Mouse (Mus musculus) spleen, embryonic (tissue): ENCODE measurements around the gene Dpp4.

Source experiments
- CTCF ChIA-PET: fragments of 350-600 bp; sonication (Branson Sonifier 250); formaldehyde crosslinking; loops from one replicate; lab custom pipeline; 2022; lab: Charles Lee

The Dpp4 gene

DNA sequence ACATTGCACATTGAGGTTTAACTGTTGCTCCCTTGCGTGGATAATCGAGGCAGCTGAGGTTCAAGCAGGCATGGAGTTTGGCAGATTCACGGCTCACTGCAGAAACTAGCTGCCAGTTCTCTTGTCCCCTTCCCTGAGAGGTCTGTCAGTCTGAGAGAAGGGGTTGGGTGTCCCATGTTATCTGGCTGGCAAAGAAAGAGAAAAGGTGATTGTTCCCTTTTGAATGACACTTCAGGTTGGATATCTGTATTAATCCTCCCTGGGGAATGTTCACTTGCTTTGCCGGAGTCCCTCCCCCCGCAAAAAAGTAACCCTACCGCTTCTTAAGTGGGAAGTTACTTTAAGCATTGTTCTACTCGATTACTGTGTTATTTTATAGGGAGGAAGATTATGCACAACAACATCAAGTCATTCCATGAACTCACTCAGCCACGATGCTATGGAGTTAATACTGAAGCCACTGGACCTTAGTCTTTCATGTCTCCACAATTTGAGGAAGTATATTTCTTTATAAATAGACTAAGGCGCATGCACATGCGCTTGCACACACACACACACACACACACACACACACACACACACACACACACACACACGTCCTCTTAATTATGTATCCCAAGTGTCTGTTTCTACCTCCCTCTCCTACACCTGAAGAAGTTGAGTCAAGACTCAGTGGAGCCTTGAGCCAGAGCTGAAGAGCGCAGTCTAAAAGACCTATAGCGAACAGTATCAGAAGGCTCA, at the start of gene Dpp4:
TSS of gene Dpp4 (minus strand) at position 151 of the 741 bp plus-strand sequence.
- CTCF ChIA-PET = no interaction called here

DNA sequence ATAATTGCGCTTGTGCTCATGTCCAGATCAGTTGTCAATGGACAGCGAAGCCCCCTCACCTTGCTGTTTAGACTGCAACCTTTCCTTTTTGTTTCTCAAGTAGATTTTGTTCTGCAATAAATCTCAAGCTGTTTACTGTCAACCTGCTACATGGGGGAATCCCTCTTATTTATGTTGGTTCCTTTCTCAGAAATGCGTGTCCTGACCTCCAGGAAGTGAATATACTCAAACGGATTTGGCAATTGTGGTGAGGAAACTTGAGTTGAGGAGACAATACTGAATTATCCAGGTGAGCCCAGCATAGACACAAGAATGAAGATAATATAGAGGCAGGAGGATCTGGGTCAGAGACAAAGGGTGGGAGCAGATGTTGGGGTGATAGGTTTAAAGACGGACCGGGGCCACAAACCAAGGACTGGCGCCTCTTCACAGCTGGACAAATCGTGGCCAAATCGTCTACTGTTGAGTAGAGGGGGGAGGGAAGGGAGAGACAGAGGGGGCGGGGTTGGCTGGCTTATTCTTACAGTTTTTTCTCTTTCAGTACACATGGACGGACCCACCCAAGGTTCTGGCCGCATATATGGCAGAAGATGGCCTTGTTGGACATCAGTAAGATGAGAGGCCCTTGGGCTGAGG, 48.9 kb upstream of the Dpp4 start:
- CTCF ChIA-PET = interaction anchor here (0.6 kb wide), 1 partner anchor 657 kb away, joined by 3 read pairs; no protein-coding TSS in a partner anchor

DNA sequence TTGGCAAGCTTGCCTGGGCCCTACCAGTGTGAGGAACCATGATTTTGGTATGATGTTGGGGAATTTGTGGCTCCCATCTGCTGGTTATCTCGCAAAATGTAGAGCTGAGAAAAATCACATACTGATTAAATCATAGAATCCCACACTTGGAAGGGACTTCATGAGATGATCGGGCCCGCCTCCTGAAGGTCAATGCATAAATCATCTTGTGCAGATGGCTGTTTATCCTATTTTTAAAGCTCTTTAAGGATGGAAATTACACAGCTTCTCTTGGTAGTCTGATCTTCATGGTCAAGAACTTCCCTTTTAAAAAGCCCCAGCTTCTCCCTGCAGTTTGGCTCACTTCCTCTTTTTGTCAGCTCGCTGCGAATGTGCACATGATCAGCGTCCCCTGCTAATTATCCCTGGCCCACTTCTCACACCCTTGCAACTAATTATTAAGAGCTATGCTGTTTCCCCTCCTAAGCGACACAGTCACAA, 48.2 kb upstream of the Dpp4 start:
- CTCF ChIA-PET = interaction anchor here (0.6 kb wide), 1 partner anchor 91 kb away, joined by 7 read pairs; no protein-coding TSS in a partner anchor

DNA sequence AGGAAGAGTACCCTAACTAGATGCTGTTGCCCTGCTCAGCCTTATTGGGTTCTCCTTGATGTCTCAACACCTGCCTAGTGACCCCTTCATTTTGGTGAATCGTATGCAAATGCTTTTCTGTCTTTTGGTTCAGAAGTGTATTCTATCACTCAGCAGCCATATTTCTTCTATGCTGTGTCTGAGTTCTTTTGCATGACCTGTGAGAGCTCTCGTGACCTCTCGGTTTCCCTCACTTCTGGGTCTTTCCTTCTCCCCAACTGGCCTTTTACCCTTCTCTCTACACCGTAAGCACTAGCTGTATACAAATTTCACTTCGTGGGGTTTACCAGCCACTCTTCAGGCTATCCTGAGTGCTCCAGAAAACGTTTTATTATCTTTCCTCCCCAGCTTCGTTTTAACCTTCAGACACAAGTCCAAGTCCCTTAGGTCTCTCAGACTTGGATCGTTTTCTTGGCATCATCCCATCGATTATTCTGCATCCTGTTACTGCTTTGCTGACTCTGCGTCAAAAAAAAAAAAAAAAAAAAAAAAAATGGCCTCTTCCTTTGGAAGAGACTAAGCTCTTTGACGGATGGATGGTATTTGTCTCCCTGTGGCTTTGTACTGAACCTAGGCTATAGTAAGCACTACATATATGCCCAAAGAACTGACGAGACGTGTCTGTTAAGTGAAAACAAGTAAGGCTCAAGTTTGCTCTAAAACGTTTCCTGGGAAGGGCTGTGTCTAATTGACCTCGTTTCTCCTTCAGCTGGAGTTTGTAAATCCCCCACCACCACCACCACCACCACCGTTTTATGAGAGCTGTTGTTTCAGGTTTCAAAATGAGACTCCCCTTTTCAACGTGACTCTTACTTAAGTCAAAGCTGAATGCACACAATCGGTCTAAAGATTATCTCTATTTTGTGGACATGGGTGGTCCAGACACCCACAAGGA, 47.5 kb upstream of the Dpp4 start:
- CTCF ChIA-PET = interaction anchor here (0.6 to 0.9 kb wide), 2 partner anchors 11 to 90 kb away, joined by 3 to 7 read pairs; no protein-coding TSS in a partner anchor

DNA sequence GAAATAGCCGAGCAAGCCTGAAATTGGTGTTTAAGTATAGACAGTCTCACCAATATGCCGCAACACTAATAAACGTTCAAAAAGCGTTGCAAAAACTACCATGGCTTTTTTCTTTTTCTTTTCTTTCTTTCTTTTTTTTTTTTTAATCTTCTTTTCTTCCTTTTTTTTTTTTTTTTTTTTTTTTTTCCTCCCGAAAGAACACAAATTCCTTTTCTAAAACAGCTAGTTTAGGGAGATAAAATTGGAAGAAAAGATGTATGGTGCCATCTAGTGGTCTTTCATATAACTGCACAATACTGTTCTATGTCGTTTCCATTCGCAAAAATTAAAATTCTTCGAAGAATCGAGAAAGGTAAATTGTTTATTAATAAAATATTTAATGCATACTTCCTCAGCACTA, 46.0 kb upstream of the Dpp4 start:
- CTCF ChIA-PET = no interaction called here

DNA sequence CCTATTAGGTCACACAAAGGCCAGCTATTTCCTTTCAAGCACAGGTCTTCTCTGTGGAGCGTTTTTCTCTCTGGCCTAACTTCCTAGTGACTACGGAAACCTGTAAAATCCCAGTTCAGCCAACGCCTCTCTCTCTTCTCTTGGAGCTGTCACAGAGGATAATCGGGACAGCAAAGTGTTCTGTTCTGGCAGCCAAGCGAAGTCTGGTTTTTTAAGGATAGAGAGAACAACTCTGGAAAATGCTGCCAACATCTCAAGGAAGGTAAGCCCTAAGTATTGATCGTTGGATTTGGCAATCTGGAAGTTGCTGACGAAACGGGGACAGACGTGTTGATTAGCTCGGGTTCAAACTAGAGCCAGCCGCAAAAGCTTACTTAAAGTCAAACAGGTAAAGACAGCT, 43.0 kb upstream of the Dpp4 start:
- CTCF ChIA-PET = no interaction called here

DNA sequence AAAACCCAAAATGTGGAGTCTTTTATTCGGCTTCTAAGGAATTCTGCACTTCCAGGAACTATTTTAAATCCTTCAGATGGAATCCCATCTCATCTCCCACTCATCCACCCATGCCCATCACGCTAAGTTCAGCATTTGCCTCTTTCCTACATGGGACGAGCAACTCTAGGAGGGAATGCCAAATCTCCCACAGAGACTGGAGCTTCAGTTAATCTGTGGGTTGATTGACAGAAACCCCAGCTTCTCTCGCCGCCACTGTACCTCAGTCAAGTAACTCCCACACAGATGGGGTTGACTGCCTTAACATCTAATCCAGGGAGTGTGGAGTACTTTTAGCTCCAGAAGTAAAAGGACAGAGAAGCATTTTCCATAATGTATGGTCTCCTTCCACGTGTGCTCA, 42.0 kb upstream of the Dpp4 start:
- CTCF ChIA-PET = no interaction called here

DNA sequence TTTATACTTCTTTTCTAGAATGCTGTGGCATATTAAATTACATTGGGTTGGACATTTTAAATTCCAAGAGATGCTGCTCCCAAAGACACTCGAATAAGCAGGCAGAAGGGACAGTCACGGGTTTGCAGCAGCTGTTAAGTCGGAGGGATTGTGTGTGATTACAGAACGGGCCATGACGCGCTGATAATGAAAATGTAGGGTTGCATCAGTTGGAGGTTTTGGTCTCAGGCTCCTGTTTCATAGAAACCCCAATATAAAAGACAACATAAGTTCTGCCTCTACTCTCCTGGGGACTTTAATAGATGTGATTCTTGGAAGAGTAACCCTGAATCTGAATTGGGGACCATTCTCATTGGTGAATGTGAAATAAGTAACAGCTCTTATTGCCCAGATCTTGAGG, 38.3 kb upstream of the Dpp4 start:
- CTCF ChIA-PET = no interaction called here

DNA sequence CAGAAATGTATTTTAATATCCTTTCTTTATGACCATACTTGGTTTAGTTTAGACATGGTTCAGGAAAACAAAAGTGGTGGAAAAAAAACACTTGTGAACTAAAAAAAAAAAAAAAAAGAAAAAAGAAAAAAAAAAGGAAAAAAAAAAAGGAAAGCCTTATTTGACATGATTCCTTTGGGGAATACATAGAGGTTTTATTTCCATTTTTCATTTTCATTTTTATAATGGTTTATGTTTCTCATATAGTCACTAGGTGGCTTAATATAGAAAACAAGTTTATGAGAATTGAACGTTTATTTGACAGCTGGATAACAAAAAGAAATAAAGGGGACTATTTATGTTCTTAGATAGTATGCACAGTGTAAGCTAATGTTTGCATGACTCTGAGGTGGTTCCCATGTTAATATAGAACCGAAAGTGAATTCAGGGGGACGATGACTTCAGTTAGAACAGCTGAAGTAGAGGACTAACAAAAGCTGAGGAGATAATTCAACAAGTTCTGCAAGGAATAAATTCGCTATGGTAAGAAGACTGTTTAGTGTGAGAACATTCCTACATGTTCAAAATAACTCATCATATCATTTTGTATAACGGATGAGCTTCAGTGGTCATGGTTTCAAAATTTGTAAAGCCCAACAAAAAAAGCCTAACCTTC, 37.8 kb upstream of the Dpp4 start:
- CTCF ChIA-PET = interaction anchor here (0.6 to 0.7 kb wide), 2 partner anchors 281 to 672 kb away, joined by 3 to 4 read pairs; no protein-coding TSS in a partner anchor

DNA sequence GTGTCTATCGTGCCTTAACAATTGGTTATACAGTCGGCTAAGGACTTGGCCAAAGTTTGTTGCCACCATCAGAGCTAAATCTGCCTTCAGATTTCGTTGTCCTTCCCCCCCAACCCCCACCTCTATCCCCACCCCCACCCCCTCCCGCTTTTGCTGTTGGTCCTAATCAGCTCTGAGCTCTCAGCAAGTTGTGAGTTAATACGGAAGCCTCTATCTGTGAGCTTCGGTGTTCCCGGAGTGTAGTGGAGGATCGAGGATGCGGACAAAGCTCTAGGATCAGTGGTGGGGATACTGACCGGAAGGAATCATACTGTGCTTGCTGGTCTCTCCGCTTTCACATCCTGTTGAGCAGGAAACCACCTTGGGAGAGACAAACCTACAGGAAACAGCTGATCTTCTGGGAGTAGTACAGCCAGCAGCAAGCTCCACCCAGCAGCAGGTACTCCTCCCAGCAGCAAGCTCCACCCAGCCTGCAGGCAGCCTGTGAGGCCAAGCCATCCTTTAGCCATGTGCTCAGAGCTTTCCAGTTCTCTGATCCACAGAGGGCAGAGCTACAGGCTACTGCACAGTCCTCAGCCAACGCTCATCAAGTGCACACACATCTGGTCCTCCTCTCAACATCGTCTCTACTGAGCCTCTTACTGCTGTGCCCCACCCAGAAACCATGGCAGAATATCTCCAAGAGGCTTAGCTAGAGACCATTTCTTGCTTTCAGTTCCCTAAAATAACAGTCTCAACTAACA, 28.9 kb upstream of the Dpp4 start:
- CTCF ChIA-PET = no interaction called here

DNA sequence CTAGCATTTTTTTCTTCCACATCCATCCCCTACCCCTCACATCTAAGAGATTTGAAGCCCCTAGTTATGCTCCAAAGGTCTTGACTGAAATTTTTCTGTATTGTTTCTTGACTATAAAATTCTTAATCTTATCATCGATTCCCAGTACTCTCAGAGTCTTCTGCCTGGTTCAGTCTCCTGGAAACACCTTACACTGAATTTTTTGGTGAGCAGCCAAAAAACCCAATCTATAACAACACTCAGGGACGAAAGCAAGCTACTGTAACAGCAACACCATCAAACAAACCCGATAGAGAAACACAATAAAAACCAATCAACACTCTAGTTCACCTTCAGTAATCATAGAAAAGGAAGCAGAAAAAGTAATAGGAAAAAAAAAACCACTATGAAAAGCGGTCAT, 28.1 kb upstream of the Dpp4 start:
- CTCF ChIA-PET = no interaction called here

DNA sequence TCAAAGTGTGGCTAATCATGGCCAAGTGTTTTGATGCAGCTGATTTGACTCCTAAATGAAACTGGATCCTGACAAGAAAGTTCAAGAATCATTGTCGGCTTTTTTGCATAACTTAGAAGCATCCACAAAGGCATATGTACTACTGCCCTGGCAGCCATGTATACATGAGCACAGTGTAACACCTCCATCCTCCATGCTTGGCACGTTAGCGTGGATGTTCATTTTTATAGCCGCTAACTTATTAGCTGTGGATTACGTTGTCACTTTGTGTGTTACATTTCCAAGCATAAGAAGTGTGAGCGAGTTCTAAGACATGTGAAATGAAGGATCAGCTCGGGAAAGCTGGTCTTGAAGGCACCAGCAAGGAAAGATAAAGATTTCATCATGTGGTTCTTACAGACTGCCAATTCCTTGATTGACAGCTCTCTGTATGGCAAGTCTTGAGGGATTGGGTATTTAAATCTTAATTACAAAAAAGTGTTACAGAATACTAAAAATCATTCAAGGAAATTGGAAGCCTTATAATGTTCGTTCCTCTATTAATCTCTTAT, 19.3 kb upstream of the Dpp4 start:
- CTCF ChIA-PET = no interaction called here

DNA sequence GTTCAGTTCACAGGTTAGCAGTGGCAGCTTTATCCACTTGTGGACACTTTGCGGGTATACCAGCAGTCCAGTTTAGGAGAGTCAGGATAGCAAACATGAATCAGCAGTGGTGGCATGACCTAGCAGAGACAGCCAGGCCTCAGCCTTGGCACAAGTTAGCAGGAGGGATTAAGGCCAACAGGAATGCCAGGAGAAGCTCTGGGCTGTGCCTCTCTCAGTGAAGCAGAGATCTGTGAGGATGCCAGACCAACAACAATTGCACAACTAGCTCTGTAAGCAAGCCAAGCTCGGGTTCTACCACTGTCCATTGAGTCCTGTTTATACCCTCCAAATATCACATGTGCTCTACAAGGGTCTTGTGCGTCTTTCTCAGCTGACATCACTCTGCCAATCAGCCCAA, 13.9 kb upstream of the Dpp4 start:
- CTCF ChIA-PET = interaction anchor here (0.7 kb wide), 1 partner anchor 35 kb away, joined by 3 read pairs; no protein-coding TSS in a partner anchor

DNA sequence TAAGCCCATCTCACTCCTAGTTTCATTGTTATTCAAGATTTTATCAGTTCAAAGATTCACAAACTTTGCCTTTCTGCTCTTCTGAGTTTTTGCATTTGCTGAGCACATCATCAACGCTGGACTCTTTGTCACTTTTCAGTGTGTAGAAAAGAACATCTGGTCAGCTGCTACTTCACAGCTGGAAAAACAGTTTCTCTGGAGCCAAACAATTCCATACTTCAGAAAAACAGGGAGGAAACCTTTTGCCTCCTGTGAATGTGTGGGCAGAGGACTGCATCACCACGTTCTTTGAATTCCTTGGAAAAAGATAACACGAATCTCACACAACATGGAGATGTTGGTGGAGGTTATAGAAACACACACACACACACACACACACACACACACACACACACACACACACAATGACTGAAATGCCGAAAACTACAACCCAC, 11.3 kb upstream of the Dpp4 start:
- CTCF ChIA-PET = interaction anchor here (0.7 kb wide), 1 partner anchor 14 kb away, joined by 4 read pairs; no protein-coding TSS in a partner anchor

DNA sequence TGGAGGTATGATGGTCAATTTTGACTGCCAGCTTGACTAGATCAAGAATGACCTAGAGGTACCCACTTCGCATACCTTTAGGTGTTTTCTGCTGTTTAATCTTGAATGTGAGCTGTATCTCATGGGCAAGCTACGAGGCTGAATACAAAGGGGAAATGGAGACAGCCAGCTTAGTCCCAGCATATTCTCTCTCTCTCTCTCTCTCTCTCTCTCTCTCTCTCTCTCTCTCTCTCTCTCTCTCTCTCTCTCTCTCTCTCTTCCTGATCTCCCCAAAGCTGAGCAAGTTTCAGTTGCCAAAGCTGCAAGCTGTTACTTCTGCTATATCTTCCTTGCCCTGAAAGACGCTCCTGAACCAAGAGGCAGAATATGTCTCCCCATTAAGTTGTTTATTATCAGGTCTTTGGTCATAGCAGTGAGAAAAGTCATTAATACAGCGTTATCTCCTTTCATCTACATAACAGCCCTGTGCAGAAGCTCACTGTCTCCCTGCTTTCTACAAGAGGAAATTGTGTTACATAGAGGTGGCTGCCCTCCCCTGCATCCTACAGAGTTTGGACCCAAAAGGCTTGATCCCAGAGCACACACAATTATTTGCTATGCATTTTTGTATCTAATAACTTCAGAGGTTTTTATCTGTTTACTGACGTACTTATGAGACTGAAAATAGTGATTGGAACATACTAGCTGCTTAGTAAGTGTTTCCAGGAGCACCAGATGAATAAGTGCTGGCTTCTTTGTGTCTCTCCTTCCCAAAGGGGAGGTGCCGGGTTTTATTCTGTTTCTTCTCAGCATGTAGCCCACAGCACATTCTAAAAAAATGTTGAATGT, 10.7 kb upstream of the Dpp4 start:
- CTCF ChIA-PET = interaction anchor here (0.7 kb wide), 1 partner anchor 15 kb away, joined by 4 read pairs; no protein-coding TSS in a partner anchor

DNA sequence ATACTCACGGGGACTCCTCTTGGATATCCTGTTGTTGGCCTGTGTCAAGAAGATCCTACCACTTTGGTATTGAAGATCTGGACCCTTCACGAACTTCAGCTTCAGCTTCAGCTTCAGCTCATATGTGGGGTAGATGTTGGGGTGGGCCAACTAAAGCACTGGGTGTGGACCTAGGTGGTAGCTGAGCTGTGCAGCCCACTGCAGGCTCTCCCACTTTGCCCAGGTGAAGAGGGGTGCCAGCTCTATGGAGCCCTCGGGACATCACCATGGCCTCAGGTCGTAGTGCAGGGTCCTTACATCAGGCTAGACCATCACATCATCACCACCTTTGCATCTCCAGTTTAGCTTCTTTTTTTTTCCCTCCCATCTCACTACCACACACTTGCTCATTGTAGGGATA, 9.2 kb upstream of the Dpp4 start:
- CTCF ChIA-PET = no interaction called here

DNA sequence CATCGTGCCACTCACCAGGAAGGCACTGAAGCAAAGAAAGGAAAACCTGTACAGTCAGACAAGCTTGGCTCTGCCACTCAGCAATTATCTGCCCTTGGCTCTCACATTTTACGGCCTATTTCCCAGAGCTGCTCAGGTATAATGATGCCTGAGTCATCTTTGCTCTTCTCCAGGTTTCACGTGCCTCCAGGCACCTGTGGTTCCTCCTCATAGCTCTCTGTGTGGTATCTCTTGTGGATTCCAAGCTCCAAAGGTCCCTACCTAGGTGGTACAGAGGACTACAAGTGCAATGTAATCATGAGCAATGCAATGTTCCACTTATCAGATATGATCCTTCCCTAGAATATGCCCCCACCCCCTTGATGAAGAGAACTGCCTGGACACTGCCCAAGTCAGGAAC, 8.0 kb upstream of the Dpp4 start:
- CTCF ChIA-PET = interaction anchor here (0.5 kb wide), 1 partner anchor 969 kb away, joined by 3 read pairs; no protein-coding TSS in a partner anchor

DNA sequence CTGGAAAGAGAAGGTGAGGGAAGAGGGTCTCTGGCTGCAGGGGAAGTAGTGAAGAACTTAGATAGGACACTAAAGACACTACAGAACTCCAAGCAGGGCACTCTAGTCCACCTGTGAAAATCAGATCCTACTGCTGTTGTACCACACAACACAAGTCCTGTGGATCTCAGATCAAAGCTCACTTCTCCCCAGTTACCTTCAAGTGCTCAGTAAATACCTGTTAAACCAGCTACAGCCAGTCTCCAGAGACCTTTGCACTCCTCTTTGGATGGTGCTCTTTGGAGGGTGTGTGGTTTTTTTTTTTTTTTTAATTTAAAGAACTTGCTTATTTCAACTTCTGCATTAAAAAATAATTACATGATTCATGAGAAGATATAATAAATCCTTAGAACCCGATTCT, 5.2 kb upstream of the Dpp4 start:
- CTCF ChIA-PET = no interaction called here
